Mouse (Mus musculus): ENCODE results near the gene Fstl1. TPM values are rescaled to one million over a fixed set of nuclear protein-coding genes. Genes with fewer than 3 reads are reported as not detected.

The Fstl1 gene
- polyA plus RNA-seq, 2 experiments, result 9.9 to 15.4 TPM

DNA sequence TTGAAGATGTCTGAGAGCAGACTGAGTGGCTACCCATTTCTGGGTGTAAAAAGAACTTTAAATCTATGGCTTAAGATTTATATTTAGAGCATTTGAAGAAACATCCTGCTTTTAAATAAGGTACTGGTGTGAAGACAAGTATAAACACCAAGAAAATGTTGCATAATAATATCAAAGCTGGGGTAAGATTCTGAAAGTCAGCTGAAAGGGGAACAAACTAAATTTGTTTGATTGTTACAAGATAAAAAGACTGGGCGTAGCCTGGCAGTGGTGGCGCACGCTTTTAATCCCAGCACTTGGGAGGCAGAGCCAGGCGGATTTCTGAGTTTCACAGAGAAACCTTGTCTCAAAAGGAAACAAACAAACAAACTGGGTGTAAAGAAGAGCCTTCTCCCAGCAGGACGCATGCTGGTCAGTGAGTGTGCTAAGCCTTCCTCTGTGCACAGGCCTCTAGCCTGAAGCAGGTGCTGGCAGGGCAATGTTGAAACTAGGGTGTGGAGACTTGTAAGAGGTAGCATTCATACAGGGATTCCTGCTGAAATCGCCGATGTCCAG lies 102.4 kb downstream of the Fstl1 start:
- 68% methylated on average over 7 of the region's 7 CpGs for WGBS (ENCODE audit: insufficient replicate concordance)
- no peak for ATAC-seq (ENCODE audit: insufficient read depth)
- H3K27ac ChIP-seq, result no peak overlapping the region

DNA sequence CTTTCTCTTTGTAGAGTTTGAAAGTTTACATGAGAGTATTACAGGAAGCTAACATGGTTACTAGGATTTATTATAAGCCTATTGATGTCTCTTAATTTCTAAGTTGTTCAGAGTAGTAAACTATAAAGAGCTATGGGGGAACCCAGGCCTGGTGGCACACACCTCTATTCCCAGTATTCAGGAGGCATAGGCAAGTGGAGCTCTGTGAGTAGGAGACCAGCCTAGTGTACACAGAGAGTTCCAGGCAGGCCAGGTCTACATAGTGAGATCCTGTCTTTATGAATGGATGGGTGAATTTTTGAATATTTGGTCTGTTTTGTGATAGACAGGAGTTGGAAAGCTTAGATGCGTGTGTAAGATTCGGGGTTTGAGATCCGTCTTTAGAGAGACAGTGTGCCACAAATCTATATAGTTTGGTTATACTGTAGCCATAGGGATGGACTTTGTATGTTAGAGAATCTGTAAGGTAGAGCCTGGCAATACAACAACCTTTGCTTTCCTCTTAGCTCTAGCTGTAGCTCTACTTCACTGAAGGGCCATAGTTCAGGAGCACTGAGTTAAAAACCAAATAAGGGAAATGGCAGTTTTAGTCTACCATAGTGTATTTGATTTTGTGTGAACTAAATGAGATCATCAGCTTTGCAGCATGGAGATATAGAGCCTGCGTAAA lies 103.2 kb downstream of the Fstl1 start:
- Histone ChIP-seq H3K4me1 (replicated peaks; ENCODE audit: control insufficient read depth in 2 of 2, insufficient read depth in 2 of 2, low read length in 1 of 2) (peaks cover 0 to 6% of the 10 kb centered on the region in 2 experiments; a peak in 3 of 4 replicates), H3K27me3 (ENCODE audit: control insufficient read depth, insufficient read depth, low read length) (no peaks in the 10 kb centered on the region), H3K36me3 (replicated peaks; ENCODE audit: control insufficient read depth, insufficient read depth, low read depth) (peaks cover 14% of the 10 kb centered on the region), H3K9me3 (ENCODE audit: control insufficient read depth, low read length) (no peaks in the 10 kb centered on the region), H3K4me2 (ENCODE audit: low read depth) (no peak overlapping the region), H3K27ac (no peak overlapping the region), H3K4me3 (ENCODE audit: insufficient read depth in 1 of 2, low read depth in 2 of 2, low read length in 2 of 2) (no peak overlapping the region), H3K9ac (replicated peaks) (no peak overlapping the region)
- ATAC-seq (ENCODE audit: insufficient read depth), result 0 out of 2 replicates have a peak, but pooled peaks have one; percentile 33
- DNase-seq (ENCODE audit: low read depth in 3 of 3, low spot score in 3 of 3), result no peak
- TF ChIP-seq CTCF (IDR thresholded peaks at IDR 0.05; ENCODE audit: low read depth) (no peak), EP300 (IDR thresholded peaks at IDR 0.05; ENCODE audit: low read depth) (no peak)
- 73% methylated on average over 4 of the region's 4 CpGs for WGBS (ENCODE audit: insufficient replicate concordance)

More for the DNA sequence above, 102.4 kb downstream of the Fstl1 start:
- Histone ChIP-seq H3K9me3 (ENCODE audit: control insufficient read depth, low read length) (no peaks in the 10 kb centered on the region), H3K4me2 (ENCODE audit: low read depth) (no peak overlapping the region), H3K4me3 (ENCODE audit: insufficient read depth in 1 of 2, low read depth in 2 of 2, low read length in 2 of 2) (no peak overlapping the region), H3K36me3 (replicated peaks; ENCODE audit: control insufficient read depth, insufficient read depth, low read depth) (peaks cover 14% of the 10 kb centered on the region), H3K4me1 (replicated peaks; ENCODE audit: control insufficient read depth in 2 of 2, insufficient read depth in 2 of 2, low read length in 1 of 2) (peaks cover 0 to 6% of the 10 kb centered on the region in 2 experiments; a peak in 3 of 4 replicates), H3K9ac (replicated peaks) (no peak overlapping the region), H3K27me3 (ENCODE audit: control insufficient read depth, insufficient read depth, low read length) (no peaks in the 10 kb centered on the region)
- TF ChIP-seq CTCF (IDR thresholded peaks at IDR 0.05; ENCODE audit: low read depth), result no peak
- no peak for TF ChIP-seq EP300 (IDR thresholded peaks at IDR 0.05; ENCODE audit: low read depth)
- no peak for DNase-seq (ENCODE audit: low read depth in 3 of 3, low spot score in 3 of 3)

DNA sequence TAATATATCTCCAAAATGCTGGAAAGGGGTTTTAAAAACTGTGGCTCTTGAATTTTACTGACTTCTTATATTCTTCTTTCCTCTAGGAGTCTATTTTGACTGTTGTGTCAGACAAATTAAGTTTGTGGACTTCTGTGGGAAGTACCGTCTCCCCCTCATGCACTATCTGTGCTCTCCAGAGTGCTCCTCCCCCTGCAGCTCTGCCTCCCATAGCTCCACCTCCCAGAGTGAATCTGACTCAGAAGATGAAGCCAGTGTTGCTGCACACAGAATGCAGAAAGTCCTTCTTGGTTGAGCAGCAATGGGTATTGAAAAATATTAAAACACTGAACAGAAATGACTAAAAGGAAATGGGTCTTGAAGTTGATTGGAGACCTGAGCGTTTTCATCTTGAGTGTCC lies 104.5 kb downstream of the Fstl1 start:
- no peak overlapping the region for H3K4me2 ChIP-seq (ENCODE audit: low read depth)
- peaks cover 0 to 6% of the 10 kb centered on the region in 2 experiments; a peak in 3 of 4 replicates for H3K4me1 ChIP-seq (replicated peaks; ENCODE audit: control insufficient read depth in 2 of 2, insufficient read depth in 2 of 2, low read length in 1 of 2)
- H3K9ac ChIP-seq (replicated peaks), result no peak overlapping the region
- peaks cover 14% of the 10 kb centered on the region for H3K36me3 ChIP-seq (replicated peaks; ENCODE audit: control insufficient read depth, insufficient read depth, low read depth)
- 49% methylated on average over 2 of the region's 2 CpGs for WGBS (ENCODE audit: insufficient replicate concordance)
- TF ChIP-seq EP300 (IDR thresholded peaks at IDR 0.05; ENCODE audit: low read depth), result no peak
- TF ChIP-seq CTCF (IDR thresholded peaks at IDR 0.05; ENCODE audit: low read depth), result no peak
- no peak overlapping the region for H3K27ac ChIP-seq
- no peaks in the 10 kb centered on the region for H3K9me3 ChIP-seq (ENCODE audit: control insufficient read depth, low read length)
- no peak for ATAC-seq (ENCODE audit: insufficient read depth)
- DNase-seq (ENCODE audit: low read depth in 3 of 3, low spot score in 3 of 3), result no peak
- H3K27me3 ChIP-seq (ENCODE audit: control insufficient read depth, insufficient read depth, low read length), result no peaks in the 10 kb centered on the region
- no peak overlapping the region for H3K4me3 ChIP-seq (ENCODE audit: insufficient read depth in 1 of 2, low read depth in 2 of 2, low read length in 2 of 2)

Other genes starting within 250 kb of the Fstl1 start
- gene Gtf2e1, start 237.1 kb upstream of the Fstl1 start, polyA plus RNA-seq (2012; rRNA removed), result 4.3 and 6.6 TPM in 2 replicates
- gene Gtf2e1, start 237.1 kb upstream of the Fstl1 start, polyA plus RNA-seq (2014; fragmentation: Nextera tagmentation; extraction: Ambion mirVana), result 8.6 and 9.7 TPM in 2 replicates
- 3.8 TPM in 2 replicates for gene Rabl3, start 237.0 kb upstream of the Fstl1 start, polyA plus RNA-seq (2012; rRNA removed)
- gene Rabl3, start 237.0 kb upstream of the Fstl1 start, polyA plus RNA-seq (2014; fragmentation: Nextera tagmentation; extraction: Ambion mirVana), result 14.0 and 15.4 TPM in 2 replicates
- 20.3 and 21.3 TPM in 2 replicates for gene Hgd, start 196.7 kb upstream of the Fstl1 start, polyA plus RNA-seq (2012; rRNA removed)
- 32.7 and 34.6 TPM in 2 replicates for gene Hgd, start 196.7 kb upstream of the Fstl1 start, polyA plus RNA-seq (2014; fragmentation: Nextera tagmentation; extraction: Ambion mirVana)
- gene Ndufb4, start 122.4 kb upstream of the Fstl1 start, polyA plus RNA-seq (2012; rRNA removed), result 23.9 and 34.3 TPM in 2 replicates
- 47.2 and 52.9 TPM in 2 replicates for gene Ndufb4, start 122.4 kb upstream of the Fstl1 start, polyA plus RNA-seq (2014; fragmentation: Nextera tagmentation; extraction: Ambion mirVana)
- gene Gm36028, start 84.3 kb downstream of the Fstl1 start, polyA plus RNA-seq (2012; rRNA removed), result 0.07 TPM in 1 of 2 replicates, not detected in the other
- gene Gm36028, start 84.3 kb downstream of the Fstl1 start, polyA plus RNA-seq (2014; fragmentation: Nextera tagmentation; extraction: Ambion mirVana), result 0.11 TPM in 1 of 2 replicates, not detected in the other
- gene Lrrc58, start 91.5 kb downstream of the Fstl1 start, polyA plus RNA-seq (2012; rRNA removed), result 3.2 and 4.1 TPM in 2 replicates
- 8.7 and 10.0 TPM in 2 replicates for gene Lrrc58, start 91.5 kb downstream of the Fstl1 start, polyA plus RNA-seq (2014; fragmentation: Nextera tagmentation; extraction: Ambion mirVana)
- 0.01 and 0.02 TPM in 2 replicates for gene Gpr156, start 139.6 kb downstream of the Fstl1 start, polyA plus RNA-seq (2012; rRNA removed)
- gene Gpr156, start 139.6 kb downstream of the Fstl1 start, polyA plus RNA-seq (2014; fragmentation: Nextera tagmentation; extraction: Ambion mirVana), result 0.04 TPM in 1 of 2 replicates, not detected in the other